Mouse (Mus musculus): ENCODE data around the gene Il1rap.
A peak's percentile ranks its signal among the peaks of the same experiment; 100 is the strongest.

Gene Il1rap

GRCm38 (mm10) chr16:26581048-26581912, at the start of gene Il1rap:
Il1rap (plus strand) TSS chr16:26581704.
- DNase-seq, result peak; percentile 95

GRCm38 (mm10) chr16:26532287-26532686, 49.2 kb upstream of the Il1rap start:
- no peak for DNase-seq

- DNase-seq, result no peak
Measured at GRCm38 (mm10) chr16:26546170-26546878, 35.2 kb upstream of the Il1rap start.

- DNase-seq, result no peak
Measured at GRCm38 (mm10) chr16:26546879-26547206, 34.7 kb upstream of the Il1rap start.

- no peak for DNase-seq
Measured at GRCm38 (mm10) chr16:26549221-26549620, 32.3 kb upstream of the Il1rap start.

- no peak for DNase-seq
Measured at GRCm38 (mm10) chr16:26552234-26552633, 29.3 kb upstream of the Il1rap start.

- no peak for DNase-seq
Measured at GRCm38 (mm10) chr16:26558797-26559196, 22.7 kb upstream of the Il1rap start.

GRCm38 (mm10) chr16:26561743-26562142, 19.8 kb upstream of the Il1rap start:
- DNase-seq, result no peak

- DNase-seq, result no peak
Measured at GRCm38 (mm10) chr16:26562771-26563170, 18.7 kb upstream of the Il1rap start.

GRCm38 (mm10) chr16:26569387-26569978, 12.0 kb upstream of the Il1rap start:
- DNase-seq, result no peak

GRCm38 (mm10) chr16:26571836-26572235, 9.7 kb upstream of the Il1rap start:
- DNase-seq, result no peak

GRCm38 (mm10) chr16:26574173-26574572, 7.3 kb upstream of the Il1rap start:
- DNase-seq, result no peak

GRCm38 (mm10) chr16:26581913-26582376, 441 bp downstream of the Il1rap start:
- DNase-seq, result peak in 1 of 2 experiments; percentile 60

- DNase-seq, result no peak
Measured at GRCm38 (mm10) chr16:26585806-26586205, 4.3 kb downstream of the Il1rap start.

- DNase-seq, result no peak
Measured at GRCm38 (mm10) chr16:26590897-26591570, 9.5 kb downstream of the Il1rap start.

GRCm38 (mm10) chr16:26596440-26596839, 14.9 kb downstream of the Il1rap start:
- peak in 1 of 2 experiments; percentile 32 for DNase-seq

- peak in 1 of 2 experiments; percentile 22 for DNase-seq
Measured at GRCm38 (mm10) chr16:26597307-26597706, 15.8 kb downstream of the Il1rap start.

GRCm38 (mm10) chr16:26598591-26598990, 17.1 kb downstream of the Il1rap start:
- no peak for DNase-seq

- no peak for DNase-seq
Measured at GRCm38 (mm10) chr16:26601482-26601881, 20.0 kb downstream of the Il1rap start.

- no peak for DNase-seq
Measured at GRCm38 (mm10) chr16:26604621-26605020, 23.1 kb downstream of the Il1rap start.

- DNase-seq, result no peak
Measured at GRCm38 (mm10) chr16:26608003-26608402, 26.5 kb downstream of the Il1rap start.

GRCm38 (mm10) chr16:26610508-26610907, 29.0 kb downstream of the Il1rap start:
- DNase-seq, result no peak
